Mouse (Mus musculus): Measurements from ENCODE around the gene Grik2. TPM values are rescaled to one million over a fixed set of nuclear protein-coding genes. Genes with fewer than 3 reads are reported as not detected.

Grik2 gene
- polyA plus RNA-seq, 1 experiment, result 0.05 TPM

- no peaks in the 10 kb centered on the region for H3K4me1 ChIP-seq (replicated peaks; ENCODE audit: control insufficient read depth, insufficient read depth, low read length)
- WGBS, result 18% methylated on average over 5 of the region's 5 CpGs
- no peak for DNase-seq
- no peaks in the 10 kb centered on the region for H3K36me3 ChIP-seq (ENCODE audit: control insufficient read depth, insufficient read depth, low read length)
- no peaks in the 10 kb centered on the region for H3K27me3 ChIP-seq (ENCODE audit: control insufficient read depth, insufficient read depth, low read length)
- no peak overlapping the region for H3K27ac ChIP-seq (ENCODE audit: control insufficient read depth, insufficient read depth, low read length)
- no peak overlapping the region for H3K4me3 ChIP-seq (ENCODE audit: control insufficient read depth, insufficient read depth, low read length)
- TF ChIP-seq CTCF (IDR thresholded peaks at IDR 0.05; ENCODE audit: borderline replicate concordance, control insufficient read depth, extremely low read depth, insufficient read depth, low read length, poor library complexity) (no peak), POLR2A (IDR thresholded peaks at IDR 0.05; ENCODE audit: control insufficient read depth, extremely low read depth, insufficient read depth, low read length, poor library complexity) (no peak)
These were observed 348 bp upstream of the Grik2 start for GRCm38 (mm10) chr10:49788914-49789313.

DNA sequence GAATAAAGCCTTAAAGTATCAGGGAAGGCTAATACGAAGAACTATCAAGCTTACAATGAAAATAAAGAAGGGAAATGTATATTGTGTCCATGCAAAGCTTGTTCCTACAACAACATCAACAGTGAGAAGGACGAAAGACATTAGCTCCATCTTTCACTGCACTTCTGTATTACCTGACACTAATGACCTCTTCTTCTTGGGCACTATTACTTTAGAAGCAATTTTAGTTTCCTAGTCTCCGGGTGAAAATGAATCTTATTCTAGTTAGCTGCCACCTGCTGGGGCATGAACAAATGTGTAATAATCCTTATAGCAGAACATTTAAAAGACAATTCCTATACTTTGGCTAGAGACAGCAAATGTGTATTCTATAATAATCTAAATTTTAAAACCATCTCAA, 1.9 kb downstream of the Grik2 start:
- no peak overlapping the region for H3K4me3 ChIP-seq (ENCODE audit: control insufficient read depth, insufficient read depth, low read length)
- WGBS, result 62% methylated on average over 3 of the region's 3 CpGs
- no peaks in the 10 kb centered on the region for H3K4me1 ChIP-seq (replicated peaks; ENCODE audit: control insufficient read depth, insufficient read depth, low read length)
- H3K27me3 ChIP-seq (ENCODE audit: control insufficient read depth, insufficient read depth, low read length), result no peaks in the 10 kb centered on the region
- TF ChIP-seq POLR2A (IDR thresholded peaks at IDR 0.05; ENCODE audit: control insufficient read depth, extremely low read depth, insufficient read depth, low read length, poor library complexity) (no peak), CTCF (IDR thresholded peaks at IDR 0.05; ENCODE audit: borderline replicate concordance, control insufficient read depth, extremely low read depth, insufficient read depth, low read length, poor library complexity) (no peak)
- DNase-seq, result no peak
- H3K36me3 ChIP-seq (ENCODE audit: control insufficient read depth, insufficient read depth, low read length), result no peaks in the 10 kb centered on the region
- no peak overlapping the region for H3K27ac ChIP-seq (ENCODE audit: control insufficient read depth, insufficient read depth, low read length)

DNA sequence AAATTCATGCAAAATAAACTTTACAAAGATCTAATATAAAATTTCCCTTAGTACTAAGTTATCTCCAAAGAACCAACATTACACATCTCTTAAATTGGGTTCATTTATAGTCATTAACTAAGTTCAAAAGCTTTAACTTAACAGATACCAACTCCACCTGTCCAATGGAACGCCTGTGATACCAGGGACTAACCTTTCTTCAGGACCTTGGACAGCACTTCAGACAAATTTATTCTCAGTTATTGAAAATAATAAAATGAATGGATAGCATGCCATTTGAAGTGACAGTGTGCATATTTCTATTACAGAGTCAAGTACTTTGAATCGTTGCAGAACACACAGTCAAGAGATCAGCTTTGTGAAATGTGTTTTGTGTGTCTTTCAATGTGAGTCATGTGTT, 3.1 kb downstream of the Grik2 start:
- H3K36me3 ChIP-seq (ENCODE audit: control insufficient read depth, insufficient read depth, low read length), result no peaks in the 10 kb centered on the region
- H3K27me3 ChIP-seq (ENCODE audit: control insufficient read depth, insufficient read depth, low read length), result no peaks in the 10 kb centered on the region
- WGBS, result 41% methylated on average over 2 of the region's 2 CpGs
- no peaks in the 10 kb centered on the region for H3K4me1 ChIP-seq (replicated peaks; ENCODE audit: control insufficient read depth, insufficient read depth, low read length)
- H3K4me3 ChIP-seq (ENCODE audit: control insufficient read depth, insufficient read depth, low read length), result no peak overlapping the region
- TF ChIP-seq POLR2A (IDR thresholded peaks at IDR 0.05; ENCODE audit: control insufficient read depth, extremely low read depth, insufficient read depth, low read length, poor library complexity), result no peak
- TF ChIP-seq CTCF (IDR thresholded peaks at IDR 0.05; ENCODE audit: borderline replicate concordance, control insufficient read depth, extremely low read depth, insufficient read depth, low read length, poor library complexity), result no peak
- H3K27ac ChIP-seq (ENCODE audit: control insufficient read depth, insufficient read depth, low read length), result no peak overlapping the region
- no peak for DNase-seq

GRCm38 (mm10) chr10:49784831-49785230, 3.7 kb downstream of the Grik2 start:
- TF ChIP-seq CTCF (IDR thresholded peaks at IDR 0.05; ENCODE audit: borderline replicate concordance, control insufficient read depth, extremely low read depth, insufficient read depth, low read length, poor library complexity) (no peak), POLR2A (IDR thresholded peaks at IDR 0.05; ENCODE audit: control insufficient read depth, extremely low read depth, insufficient read depth, low read length, poor library complexity) (no peak)
- no peak for DNase-seq
- Histone ChIP-seq H3K27me3 (ENCODE audit: control insufficient read depth, insufficient read depth, low read length) (no peaks in the 10 kb centered on the region), H3K27ac (ENCODE audit: control insufficient read depth, insufficient read depth, low read length) (no peak overlapping the region), H3K4me1 (replicated peaks; ENCODE audit: control insufficient read depth, insufficient read depth, low read length) (no peaks in the 10 kb centered on the region), H3K36me3 (ENCODE audit: control insufficient read depth, insufficient read depth, low read length) (no peaks in the 10 kb centered on the region), H3K4me3 (ENCODE audit: control insufficient read depth, insufficient read depth, low read length) (no peak overlapping the region)
- WGBS, result 20% methylated on average over 2 of the region's 2 CpGs

- WGBS, result 5% methylated on average over 44 of the region's 44 CpGs
- Histone ChIP-seq H3K4me3 (ENCODE audit: control insufficient read depth, insufficient read depth, low read length) (no peak overlapping the region), H3K27ac (ENCODE audit: control insufficient read depth, insufficient read depth, low read length) (no peak overlapping the region)
These were observed 5.5 kb downstream of the Grik2 start for GRCm38 (mm10) chr10:49782741-49783691.

DNA sequence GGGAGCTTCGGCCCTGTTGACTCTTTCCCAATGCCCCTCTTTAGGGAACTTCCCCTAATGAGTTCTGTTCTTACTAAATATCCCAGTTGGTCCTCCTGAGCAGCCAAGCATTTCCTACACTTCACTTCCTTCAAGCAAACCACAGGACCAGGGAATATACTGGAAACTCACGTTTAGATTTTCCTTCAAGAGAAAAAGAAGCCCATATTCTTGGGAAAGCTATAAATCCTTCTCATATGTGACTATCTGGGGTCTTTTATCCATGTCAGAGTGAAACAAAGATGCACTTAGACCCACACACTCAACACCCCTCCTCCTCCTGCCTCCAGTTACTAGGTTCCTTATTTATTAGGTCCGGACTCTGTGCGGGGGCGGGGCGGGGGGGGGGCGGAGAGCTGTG, 6.5 kb downstream of the Grik2 start:
- no peaks in the 10 kb centered on the region for H3K4me1 ChIP-seq (replicated peaks; ENCODE audit: control insufficient read depth, insufficient read depth, low read length)
- WGBS, result 5% methylated on average over 7 of the region's 7 CpGs
- H3K36me3 ChIP-seq (ENCODE audit: control insufficient read depth, insufficient read depth, low read length), result no peaks in the 10 kb centered on the region
- no peak overlapping the region for H3K4me3 ChIP-seq (ENCODE audit: control insufficient read depth, insufficient read depth, low read length)
- TF ChIP-seq POLR2A (IDR thresholded peaks at IDR 0.05; ENCODE audit: control insufficient read depth, extremely low read depth, insufficient read depth, low read length, poor library complexity) (no peak), CTCF (IDR thresholded peaks at IDR 0.05; ENCODE audit: borderline replicate concordance, control insufficient read depth, extremely low read depth, insufficient read depth, low read length, poor library complexity) (no peak)
- H3K27ac ChIP-seq (ENCODE audit: control insufficient read depth, insufficient read depth, low read length), result no peak overlapping the region
- H3K27me3 ChIP-seq (ENCODE audit: control insufficient read depth, insufficient read depth, low read length), result no peaks in the 10 kb centered on the region
- DNase-seq, result no peak

More at GRCm38 (mm10) chr10:49782741-49783691, 5.5 kb downstream of the Grik2 start:
- no peak for DNase-seq
- TF ChIP-seq POLR2A (IDR thresholded peaks at IDR 0.05; ENCODE audit: control insufficient read depth, extremely low read depth, insufficient read depth, low read length, poor library complexity) (no peak), CTCF (IDR thresholded peaks at IDR 0.05; ENCODE audit: borderline replicate concordance, control insufficient read depth, extremely low read depth, insufficient read depth, low read length, poor library complexity) (no peak)
- Histone ChIP-seq H3K36me3 (ENCODE audit: control insufficient read depth, insufficient read depth, low read length) (no peaks in the 10 kb centered on the region), H3K27me3 (ENCODE audit: control insufficient read depth, insufficient read depth, low read length) (no peaks in the 10 kb centered on the region), H3K4me1 (replicated peaks; ENCODE audit: control insufficient read depth, insufficient read depth, low read length) (no peaks in the 10 kb centered on the region)

Data from thymus, adult 2 months (tissue).